Mouse (Mus musculus) hindbrain, postnatal 0 days (tissue): ENCODE measurements around the gene Xpo6. TPM values are rescaled to one million over a fixed set of nuclear protein-coding genes. Genes with fewer than 3 reads are reported as not detected.
A peak's percentile ranks its signal among the peaks of the same experiment; 100 is the strongest.

Source experiments
- ATAC-seq: fragments of 200-750 bp; cut with Nextera tagmentation; 2 replicates; pipeline ENCODE4 v1.8.0; 2017; ENCODE audit warnings: mild to moderate bottlenecking, moderate TSS enrichment, moderate library complexity
- DNase-seq: peaks from one replicate; pipeline ENCODE4 v3.0.0-alpha.2; 2015; ENCODE audit warnings: low spot score
- H3K27ac ChIP-seq: fragments of 300-500 bp; sonication (generic); 2 replicates; pipeline ENCODE4 v1.5.1; 2014; ENCODE audit warnings: mild to moderate bottlenecking
- H3K27me3 ChIP-seq: fragments of 300-500 bp; sonication (generic); 2 replicates; pipeline ENCODE4 v1.6.1; 2014; ENCODE audit warnings: low read length, mixed read lengths; ENCODE audit not compliant: insufficient read depth
- H3K36me3 ChIP-seq: fragments of 300-500 bp; sonication (generic); 2 replicates; pipeline ENCODE4 v1.6.1; 2014; ENCODE audit warnings: low read length, mixed read lengths; ENCODE audit not compliant: insufficient read depth
- H3K4me1 ChIP-seq: fragments of 300-500 bp; sonication (generic); 2 replicates; pipeline ENCODE4 v1.6.1; 2014; ENCODE audit warnings: antibody characterized with exemption, low read length, mixed read lengths; ENCODE audit not compliant: insufficient read depth
- H3K4me2 ChIP-seq: fragments of 300-500 bp; sonication (generic); 2 replicates; pipeline ENCODE4 v1.6.1; 2014; ENCODE audit warnings: low read depth, mild to moderate bottlenecking, low read length, moderate library complexity, mixed read lengths
- H3K4me3 ChIP-seq: fragments of 300-500 bp; sonication (generic); 2 replicates; pipeline ENCODE4 v1.5.1; 2014; ENCODE audit warnings: low read length
- H3K9ac ChIP-seq: fragments of 300-500 bp; sonication (generic); replicated peaks from 2 replicates; pipeline ENCODE4 v1.6.1; 2014; ENCODE audit warnings: mild to moderate bottlenecking, low read length, moderate library complexity, mixed read lengths
- H3K9me3 ChIP-seq: fragments of 300-500 bp; sonication (generic); 2 replicates; pipeline ENCODE4 v1.6.1; 2016; ENCODE audit warnings: low read length, mixed read lengths
- CTCF ChIP-seq: IDR thresholded peaks from 2 replicates; pipeline ENCODE4 v1.5.1; 2016; ENCODE audit warnings: antibody characterized with exemption, control low read depth, low read depth
- WGBS: fragments of 180-500 bp; shearing (Covaris S2); extraction: QIAGEN DNeasy Blood & Tissue Kit; methylation state at CpG from one replicate; pipeline ENCODE4 v1.1.7; 2014; 5-methylcytosine and 5-hydroxymethylcytosine counted together
- polyA plus RNA-seq: library from polyadenylated mRNA; unstranded; fragments of >200 nt; fragmentation: Nextera tagmentation; extraction: Ambion mirVana; gene quantifications from 2 replicates; pipeline ENCODE4 v1.2.1, GENCODE M21; 2015
- total RNA-seq: library from RNA; depleted of rRNA; stranded (reverse); fragments of >200 nt; gene quantifications from 2 replicates; pipeline ENCODE4 v1.2.3, GENCODE M21; 2014

Xpo6 gene
- total and polyA plus RNA-seq, 2 experiments from 2014 or later, result 45.4 to 124 TPM

DNA sequence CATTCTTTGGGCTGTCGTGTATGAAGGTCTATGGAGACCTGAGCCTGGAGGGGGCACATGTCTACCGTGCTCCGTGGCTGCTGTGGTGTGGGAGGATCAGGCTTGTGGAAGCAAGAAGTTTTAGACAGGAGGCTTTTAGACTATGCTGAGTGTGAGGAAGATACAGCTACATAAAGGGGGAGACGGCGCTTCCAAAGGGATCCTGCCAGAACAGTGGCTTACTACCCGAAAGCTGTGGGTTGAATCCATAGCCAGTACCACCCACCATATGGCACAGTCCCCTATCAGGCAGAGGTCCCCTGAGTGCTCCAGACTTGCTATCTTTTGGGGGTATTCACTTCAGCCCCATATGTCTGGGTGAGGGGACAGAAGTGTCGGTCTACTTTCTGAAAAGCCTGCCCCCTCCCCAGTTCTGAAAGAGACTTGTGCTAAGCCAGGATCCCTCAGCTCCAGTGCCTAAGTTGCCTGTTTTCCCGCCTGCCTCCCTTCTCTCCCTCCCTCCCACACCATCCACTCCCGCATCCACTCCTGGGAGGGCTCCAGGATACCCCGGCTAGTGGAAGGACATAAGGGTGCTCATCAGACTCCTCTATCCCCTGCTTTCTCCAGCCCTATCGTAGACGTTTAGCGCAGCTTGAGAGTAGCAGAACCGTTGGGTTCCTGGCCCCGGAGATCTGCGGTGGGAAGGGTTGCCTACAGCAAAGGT, 119.2 kb downstream of the Xpo6 start:
- Histone ChIP-seq H3K4me2 (peak overlapping the region; percentile 87), H3K4me1 (peaks cover 13% of the 10 kb centered on the region), H3K4me3 (peak overlapping the region; percentile 68), H3K9me3 (no peaks in the 10 kb centered on the region), H3K36me3 (no peaks in the 10 kb centered on the region), H3K27ac (peak overlapping the region; percentile 74), H3K9ac (peak overlapping the region; percentile 72), H3K27me3 (no peaks in the 10 kb centered on the region)
- DNase-seq (peak; percentile 24), ATAC-seq (peak; percentile 0; the same call in 1 of the 2 replicates)
- WGBS, result 12% methylated on average over 15 of the region's 16 CpGs
- no peak for TF ChIP-seq CTCF

GRCm38 (mm10) chr7:126076935-126077334, 123.4 kb downstream of the Xpo6 start:
- H3K27ac ChIP-seq, result no peak overlapping the region
- no peaks in the 10 kb centered on the region for H3K27me3 ChIP-seq
- ATAC-seq, result no peak
- no peak overlapping the region for H3K4me3 ChIP-seq
- H3K36me3 ChIP-seq, result no peaks in the 10 kb centered on the region
- no peak for DNase-seq
- WGBS, result 74% methylated on average over 1 of the region's 1 CpGs
- no peak overlapping the region for H3K4me2 ChIP-seq
- H3K4me1 ChIP-seq, result peaks cover 6% of the 10 kb centered on the region
- no peak for TF ChIP-seq CTCF
- H3K9ac ChIP-seq, result no peak overlapping the region
- H3K9me3 ChIP-seq, result no peaks in the 10 kb centered on the region

DNA sequence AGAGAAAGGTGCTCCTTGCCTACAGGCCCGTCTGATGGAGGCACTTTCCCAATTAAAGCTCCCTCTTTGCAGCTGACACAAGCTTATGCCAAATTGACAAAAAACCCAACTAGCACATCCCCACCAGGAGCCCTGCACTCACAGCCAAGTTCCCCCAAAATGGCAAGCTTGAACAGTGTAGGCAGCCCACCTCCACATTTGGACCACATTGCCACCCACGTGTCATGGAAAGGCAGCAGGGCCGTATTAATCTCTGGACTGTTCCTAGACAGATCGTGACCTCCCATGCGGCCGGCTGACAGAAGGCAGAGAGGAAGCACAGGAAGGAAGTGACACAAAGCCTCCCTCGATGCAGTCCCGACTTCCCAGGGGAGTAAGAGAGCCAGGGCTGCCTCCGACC, 125.2 kb downstream of the Xpo6 start:
- H3K4me2 ChIP-seq, result no peak overlapping the region
- ATAC-seq (no peak), DNase-seq (no peak)
- no peak overlapping the region for H3K27ac ChIP-seq
- H3K27me3 ChIP-seq, result no peaks in the 10 kb centered on the region
- H3K4me3 ChIP-seq, result no peak overlapping the region
- H3K9me3 ChIP-seq, result no peaks in the 10 kb centered on the region
- no peak overlapping the region for H3K9ac ChIP-seq
- 55% methylated on average over 9 of the region's 9 CpGs for WGBS
- H3K36me3 ChIP-seq, result no peaks in the 10 kb centered on the region
- peaks cover 3% of the 10 kb centered on the region; the same call in 1 of the 2 replicates for H3K4me1 ChIP-seq
- TF ChIP-seq CTCF, result no peak

- no peaks in the 10 kb centered on the region for H3K27me3 ChIP-seq
- DNase-seq (no peak), ATAC-seq (no peak)
- H3K36me3 ChIP-seq, result no peaks in the 10 kb centered on the region
- no peak overlapping the region for H3K4me3 ChIP-seq
- H3K9ac ChIP-seq, result no peak overlapping the region
- no peak overlapping the region for H3K4me2 ChIP-seq
- no peaks in the 10 kb centered on the region for H3K9me3 ChIP-seq
- TF ChIP-seq CTCF, result no peak
- peaks cover 4% of the 10 kb centered on the region for H3K4me1 ChIP-seq
- 95% methylated on average over 4 of the region's 4 CpGs for WGBS
- no peak overlapping the region for H3K27ac ChIP-seq
Observed at GRCm38 (mm10) chr7:126070321-126070720, 130.0 kb downstream of the Xpo6 start.

DNA sequence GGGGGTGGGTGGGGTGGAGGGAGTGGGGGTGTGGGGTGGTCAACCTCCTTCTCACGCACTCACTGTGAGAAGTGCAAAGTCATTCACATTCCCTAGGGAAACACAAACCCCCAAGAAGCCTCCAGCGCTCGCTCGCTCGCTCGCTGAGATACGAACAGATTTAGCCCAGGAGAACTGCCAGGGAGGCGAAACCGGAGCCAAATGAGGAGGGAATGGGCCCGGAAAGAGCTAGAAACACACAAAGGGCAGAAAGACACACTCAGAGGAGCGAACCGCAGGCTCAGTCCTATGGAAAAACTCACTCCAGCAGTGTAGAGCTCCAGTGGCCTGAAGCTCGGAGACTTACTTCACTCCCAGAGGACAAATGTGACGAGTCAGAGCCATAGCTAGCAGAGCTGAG, 133.5 kb downstream of the Xpo6 start:
- ATAC-seq (peak; percentile 31; the same call in 1 of the 2 replicates), DNase-seq (peak; percentile 80)
- Histone ChIP-seq H3K4me1 (peaks cover 4% of the 10 kb centered on the region; the same call in 1 of the 2 replicates), H3K4me3 (no peak overlapping the region), H3K9ac (no peak overlapping the region), H3K27me3 (no peaks in the 10 kb centered on the region), H3K27ac (no peak overlapping the region; the same call in 1 of the 2 replicates), H3K36me3 (no peaks in the 10 kb centered on the region), H3K9me3 (no peaks in the 10 kb centered on the region), H3K4me2 (no peak overlapping the region)
- no peak for TF ChIP-seq CTCF
- 27% methylated on average over 14 of the region's 14 CpGs for WGBS

DNA sequence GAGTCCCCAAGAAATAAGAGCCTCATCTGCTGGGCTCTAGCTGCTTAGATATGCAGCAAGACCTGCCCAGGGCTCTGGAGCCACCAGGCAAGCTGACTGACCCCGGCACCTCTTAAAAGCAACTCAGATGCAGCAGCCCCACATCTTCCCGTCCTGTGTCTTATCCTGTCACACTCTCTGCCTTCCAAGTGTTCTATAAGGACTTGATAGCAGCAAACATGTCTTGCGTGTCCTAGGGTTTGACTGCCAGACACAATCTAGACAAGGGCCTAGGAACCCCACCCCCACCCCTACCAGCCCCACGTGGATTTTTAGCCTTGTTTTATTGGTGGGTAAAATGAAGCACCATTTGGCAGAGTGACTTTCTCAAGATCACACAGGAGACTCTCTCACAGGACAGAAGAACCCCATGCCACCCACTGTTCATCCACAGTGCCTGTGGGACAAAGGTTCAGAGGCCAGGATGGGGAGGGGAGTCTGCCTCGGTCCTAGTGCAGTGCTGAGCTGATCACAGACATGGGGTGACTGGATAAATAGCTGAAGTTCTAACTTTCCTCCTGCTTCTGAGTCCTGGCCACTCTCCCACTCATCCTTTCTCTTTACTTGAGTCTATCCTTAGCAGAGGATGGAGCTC, 134.9 kb downstream of the Xpo6 start:
- no peak overlapping the region for H3K4me2 ChIP-seq
- no peak for DNase-seq

DNA sequence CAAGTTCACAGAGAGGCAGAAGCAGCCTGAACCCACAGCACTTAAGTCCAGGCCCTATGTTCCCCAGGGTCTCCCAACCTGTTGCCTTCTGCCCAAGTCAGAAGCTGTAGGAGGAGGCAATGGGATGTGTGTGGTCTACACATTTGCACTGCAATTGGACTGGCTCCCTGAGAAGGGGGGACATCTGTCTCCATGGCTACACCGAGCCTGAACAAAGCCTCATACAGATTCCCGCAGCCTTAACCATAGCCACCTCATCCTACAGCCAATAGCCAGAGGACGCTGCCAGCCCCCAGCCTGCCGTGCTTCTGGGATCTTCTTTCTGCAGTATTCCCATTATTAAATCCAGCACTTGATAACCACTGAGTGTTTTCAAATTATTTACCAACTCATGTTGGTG, 138.1 kb downstream of the Xpo6 start:
- Histone ChIP-seq H3K9me3 (no peaks in the 10 kb centered on the region), H3K9ac (no peak overlapping the region), H3K27me3 (no peaks in the 10 kb centered on the region), H3K27ac (no peak overlapping the region; the same call in 1 of the 2 replicates), H3K4me2 (no peak overlapping the region), H3K4me1 (peaks cover 10% of the 10 kb centered on the region; the same call in 1 of the 2 replicates), H3K4me3 (no peak overlapping the region), H3K36me3 (no peaks in the 10 kb centered on the region)
- ATAC-seq (peak; percentile 79), DNase-seq (peak; percentile 71)
- no peak for TF ChIP-seq CTCF
- 21% methylated on average over 4 of the region's 4 CpGs for WGBS

More for the DNA sequence above, 134.9 kb downstream of the Xpo6 start:
- Histone ChIP-seq H3K27me3 (no peaks in the 10 kb centered on the region), H3K4me1 (peaks cover 4% of the 10 kb centered on the region; the same call in 1 of the 2 replicates), H3K9ac (no peak overlapping the region), H3K36me3 (no peaks in the 10 kb centered on the region), H3K9me3 (no peaks in the 10 kb centered on the region), H3K27ac (no peak overlapping the region), H3K4me3 (no peak overlapping the region)
- 75% methylated on average over 5 of the region's 5 CpGs for WGBS
- TF ChIP-seq CTCF, result no peak
- no peak for ATAC-seq
